Mouse (Mus musculus) small intestine, adult 2 months (tissue): ENCODE results near the gene Parva. TPM values are rescaled to one million over a fixed set of nuclear protein-coding genes. Genes with fewer than 3 reads are reported as not detected.
A peak's percentile ranks its signal among the peaks of the same experiment; 100 is the strongest.

Experiments
- H3K27ac ChIP-seq: fragments of 200-500 bp; 2 replicates; pipeline ENCODE4 v1.5.1; 2012; ENCODE audit warnings: low read depth, low read length, control low read depth, inconsistent platforms; ENCODE audit not compliant: insufficient read depth
- H3K27me3 ChIP-seq: fragments of 200-500 bp; 2 replicates; pipeline ENCODE4 v1.6.1; 2012; ENCODE audit warnings: mild to moderate bottlenecking, moderate library complexity, low read length, inconsistent platforms; ENCODE audit not compliant: control insufficient read depth, insufficient read depth
- H3K36me3 ChIP-seq: fragments of 200-500 bp; 2 replicates; pipeline ENCODE4 v1.6.1; 2012; ENCODE audit warnings: mild to moderate bottlenecking, low read length, control low read depth, inconsistent platforms; ENCODE audit not compliant: control insufficient read depth, insufficient read depth
- H3K4me1 ChIP-seq: fragments of 200-500 bp; 2 replicates; pipeline ENCODE4 v1.6.1; 2012; ENCODE audit warnings: low read length, inconsistent platforms, mixed read lengths; ENCODE audit not compliant: control insufficient read depth, insufficient read depth, insufficient read length
- H3K4me3 ChIP-seq: fragments of 200-500 bp; 2 replicates; pipeline ENCODE4 v1.5.1; 2012; ENCODE audit warnings: low read depth, mild to moderate bottlenecking, control low read depth, inconsistent platforms, low read length, moderate library complexity
- CTCF ChIP-seq: fragments of 200-500 bp; IDR thresholded peaks from 2 replicates; pipeline ENCODE4 v1.5.1; 2012; ENCODE audit warnings: low read depth, mild to moderate bottlenecking, control low read depth, inconsistent platforms, low read length, moderate library complexity, mixed read lengths; ENCODE audit not compliant: insufficient replicate concordance, insufficient read length; ENCODE audit errors: extremely low read depth
- POLR2A ChIP-seq: fragments of 200-500 bp; IDR thresholded peaks from 2 replicates; pipeline ENCODE4 v1.6.1; 2012; ENCODE audit warnings: low read depth, mild to moderate bottlenecking, control low read depth, inconsistent platforms, low read length, moderate library complexity
- WGBS: fragments of 180-500 bp; shearing (Covaris S2); methylation state at CpG from one replicate; pipeline ENCODE4 v1.1.7; 2018; 5-methylcytosine and 5-hydroxymethylcytosine counted together
- polyA plus RNA-seq: library from polyadenylated mRNA; depleted of rRNA; stranded (reverse); fragments of >200 nt; gene quantifications from 2 replicates; pipeline ENCODE4 v1.2.3, GENCODE M21; 2012

Parva gene
- polyA plus RNA-seq, 1 experiment = 13.6 TPM

DNA sequence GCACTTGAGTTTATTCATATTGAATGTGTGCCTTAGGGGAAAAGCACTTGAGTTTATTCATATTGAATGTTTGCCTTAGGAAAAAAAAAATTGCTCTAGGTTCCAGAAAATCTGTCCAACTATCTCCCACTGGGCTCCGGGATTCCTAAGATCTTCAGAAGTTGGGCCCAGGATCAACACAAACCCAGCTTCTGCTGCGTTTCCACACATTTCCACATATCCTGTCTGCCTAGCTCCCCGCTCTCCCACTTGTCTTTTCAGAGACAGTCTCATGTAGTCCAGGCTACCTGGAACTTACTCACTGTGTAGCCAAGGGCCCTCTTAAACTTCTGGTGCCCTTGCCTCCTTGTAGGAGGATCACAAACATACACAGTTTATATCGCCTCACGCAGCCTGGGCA, 175.7 kb downstream of the Parva start:
- Histone ChIP-seq H3K4me1 (no peaks in the 10 kb centered on the region), H3K36me3 (no peaks in the 10 kb centered on the region), H3K27ac (no peak overlapping the region), H3K4me3 (no peak overlapping the region), H3K27me3 (no peaks in the 10 kb centered on the region)
- 85% methylated on average over 5 of the region's 5 CpGs for WGBS
- TF ChIP-seq CTCF (no peak), POLR2A (no peak)

DNA sequence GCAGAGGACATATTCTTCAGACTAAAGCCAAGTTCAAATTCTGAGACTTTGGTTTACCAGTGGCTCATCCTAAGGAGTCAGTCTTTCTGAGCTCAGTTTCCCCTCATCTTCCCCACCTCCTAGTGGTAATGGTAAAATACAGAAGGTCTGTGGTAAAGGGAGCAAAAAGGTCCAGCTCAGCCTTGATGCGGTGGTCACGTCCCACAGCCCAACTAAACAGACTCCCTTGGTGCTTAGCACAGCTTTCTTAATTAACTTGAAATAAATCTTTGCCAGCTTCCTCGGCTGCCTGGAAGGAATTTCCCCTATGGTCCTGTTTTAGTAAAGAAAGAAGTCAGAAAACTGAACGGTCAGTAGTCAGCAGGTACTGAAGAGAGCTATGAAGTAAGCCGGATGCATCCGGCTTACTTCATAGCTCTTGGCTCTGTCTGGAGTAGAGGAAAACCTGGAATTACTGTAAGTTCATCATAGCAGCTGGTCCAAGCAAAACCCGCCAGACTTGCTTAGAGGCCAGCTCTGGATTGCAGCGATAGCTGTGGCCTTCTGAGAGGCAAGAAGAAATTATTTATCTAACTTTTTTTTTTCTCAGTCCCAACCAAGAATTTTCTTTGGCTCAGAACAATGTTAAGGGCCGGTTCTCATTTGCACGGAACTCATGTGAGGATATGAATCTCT, 176.3 kb downstream of the Parva start:
- Histone ChIP-seq H3K4me3 (no peak overlapping the region), H3K4me1 (no peaks in the 10 kb centered on the region), H3K27ac (no peak overlapping the region), H3K27me3 (no peaks in the 10 kb centered on the region), H3K36me3 (no peaks in the 10 kb centered on the region)
- TF ChIP-seq POLR2A (no peak), CTCF (no peak)
- WGBS = 75% methylated on average over 10 of the region's 10 CpGs

- TF ChIP-seq POLR2A (no peak), CTCF (no peak)
- 80% methylated on average over 8 of the region's 8 CpGs for WGBS
- H3K27ac ChIP-seq = no peak overlapping the region
- no peaks in the 10 kb centered on the region for H3K36me3 ChIP-seq
- no peak overlapping the region for H3K4me3 ChIP-seq
- no peaks in the 10 kb centered on the region for H3K4me1 ChIP-seq
- H3K27me3 ChIP-seq = no peaks in the 10 kb centered on the region
Measured at GRCm38 (mm10) chr7:112604209-112604608, 176.9 kb downstream of the Parva start.

DNA sequence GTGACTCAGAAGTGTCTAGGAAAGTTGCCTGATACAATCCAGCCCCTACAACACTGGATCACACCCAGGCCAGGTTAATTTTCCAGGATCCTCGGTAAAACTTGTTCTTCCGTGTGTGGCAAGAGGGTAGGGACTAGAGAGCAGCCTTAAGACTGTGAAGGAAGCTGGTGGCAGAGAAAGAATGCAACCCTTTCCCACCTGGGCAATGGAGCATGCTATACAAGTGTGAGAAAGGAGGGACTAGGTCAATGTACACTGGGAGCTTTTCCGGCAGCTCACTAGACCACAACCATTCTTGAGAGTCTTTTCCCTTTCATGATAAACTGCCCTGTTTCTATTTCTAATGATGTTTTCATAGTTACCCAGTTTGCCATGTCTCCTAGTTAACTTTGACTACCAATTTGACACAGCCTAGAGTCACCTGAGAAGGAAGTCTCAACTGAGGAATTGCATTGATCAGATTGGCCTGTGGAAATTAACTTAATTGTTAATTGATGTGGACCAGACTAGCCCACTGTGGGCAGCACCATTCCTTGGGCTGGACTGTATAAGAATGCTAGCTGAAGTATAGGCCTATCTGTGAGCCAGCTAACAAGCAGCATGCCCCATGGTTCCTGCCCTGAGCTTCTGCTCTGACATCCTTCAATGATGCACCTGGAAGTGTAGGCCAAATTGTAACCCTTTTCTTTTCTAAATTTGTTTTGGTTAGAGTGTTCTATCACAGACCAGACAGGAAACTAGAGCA, 186.9 kb downstream of the Parva start:
- no peaks in the 10 kb centered on the region for H3K36me3 ChIP-seq
- H3K27me3 ChIP-seq = no peaks in the 10 kb centered on the region
- no peaks in the 10 kb centered on the region for H3K4me1 ChIP-seq
- no peak overlapping the region for H3K27ac ChIP-seq
- no peak overlapping the region for H3K4me3 ChIP-seq
- no peak for TF ChIP-seq POLR2A
- no peak for TF ChIP-seq CTCF
- 93% methylated on average over 3 of the region's 3 CpGs for WGBS

GRCm38 (mm10) chr7:112614791-112615668, 187.7 kb downstream of the Parva start:
- H3K27ac ChIP-seq = no peak overlapping the region
- WGBS = 75% methylated on average over 10 of the region's 10 CpGs
- no peaks in the 10 kb centered on the region for H3K27me3 ChIP-seq
- no peak overlapping the region for H3K4me3 ChIP-seq
- TF ChIP-seq POLR2A (no peak), CTCF (no peak)
- H3K4me1 ChIP-seq = no peaks in the 10 kb centered on the region
- H3K36me3 ChIP-seq = no peaks in the 10 kb centered on the region

DNA sequence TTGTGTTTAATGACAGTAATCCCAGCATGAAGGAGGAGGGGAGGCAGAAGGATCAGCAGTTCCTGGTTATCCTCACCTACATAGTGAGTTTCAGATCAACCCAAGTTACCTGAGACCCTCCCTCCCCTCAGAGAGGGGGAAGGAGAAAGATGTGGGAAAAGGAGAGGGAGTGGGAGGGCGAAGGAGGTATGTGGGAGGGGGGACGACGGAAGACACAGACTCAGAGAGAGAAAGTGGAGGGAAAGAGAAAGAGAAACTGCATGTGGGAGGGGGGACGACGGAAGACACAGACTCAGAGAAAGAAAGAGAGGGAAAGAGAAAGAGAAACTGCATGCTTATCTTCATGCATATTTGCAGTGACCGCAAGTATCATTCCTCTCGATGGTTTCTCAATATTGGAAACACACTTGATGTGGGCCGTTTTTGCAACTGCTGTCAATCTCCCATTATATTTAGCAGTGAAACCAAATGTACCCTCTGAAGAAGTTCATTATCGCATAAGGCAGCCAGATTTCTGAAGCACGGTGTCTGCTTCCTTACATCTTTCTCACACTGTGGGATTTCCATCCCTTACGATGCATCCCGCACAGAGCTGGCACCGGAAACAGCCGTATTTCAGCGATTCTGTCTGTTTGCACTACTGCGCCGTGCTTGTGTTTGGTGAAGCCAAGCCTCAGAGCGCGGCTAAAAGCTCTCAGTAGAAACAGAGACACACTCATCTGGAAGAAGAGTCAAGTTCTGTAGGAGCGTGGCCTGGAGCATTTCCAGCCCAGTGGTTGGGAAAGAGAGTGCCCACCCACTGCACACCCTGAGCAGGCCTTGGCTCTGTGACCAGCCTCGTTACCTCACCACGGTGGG, 193.2 kb downstream of the Parva start:
- H3K36me3 ChIP-seq = no peaks in the 10 kb centered on the region
- peaks cover 2% of the 10 kb centered on the region; the same call in 1 of the 2 replicates for H3K4me1 ChIP-seq
- H3K27me3 ChIP-seq = no peaks in the 10 kb centered on the region
- H3K4me3 ChIP-seq = peak overlapping the region; percentile 69
- peak overlapping the region; percentile 40 for H3K27ac ChIP-seq
- TF ChIP-seq POLR2A = no peak
- TF ChIP-seq CTCF = no peak
- 26% methylated on average over 22 of the region's 22 CpGs for WGBS

DNA sequence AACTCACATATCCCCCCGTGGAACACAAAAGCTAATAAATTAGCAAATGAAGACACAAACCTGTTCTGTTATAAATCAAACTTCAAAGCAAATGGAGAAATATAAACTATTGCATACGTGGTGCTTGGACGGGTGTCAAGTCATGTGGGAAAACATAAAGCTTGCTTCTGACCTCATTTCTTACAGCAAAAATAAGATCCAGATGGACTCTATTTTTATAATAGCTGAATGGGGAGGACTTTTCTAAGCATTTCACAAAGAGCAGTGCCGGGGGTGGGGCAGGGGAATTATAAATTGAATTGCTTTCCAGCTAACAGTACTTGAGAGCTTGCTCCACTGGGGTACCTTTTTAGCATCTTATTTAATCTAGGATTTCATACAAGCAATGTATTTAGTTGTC, 200.2 kb downstream of the Parva start:
- Histone ChIP-seq H3K4me3 (no peak overlapping the region), H3K27me3 (no peaks in the 10 kb centered on the region), H3K27ac (no peak overlapping the region), H3K4me1 (no peaks in the 10 kb centered on the region), H3K36me3 (no peaks in the 10 kb centered on the region)
- TF ChIP-seq CTCF = no peak
- no peak for TF ChIP-seq POLR2A
- 62% methylated on average over 4 of the region's 4 CpGs for WGBS
